Mouse (Mus musculus) kidney, postnatal 0 days (tissue): ENCODE measurements at regions not wholly inside any gene's neighbourhood (a gene's known extent, or its start where the extent isn't known, plus 50 kb on each side); places are given as distances from the start of the nearest gene placed in this dataset.

Experiments used
- ATAC-seq: fragments of 200-750 bp; cut with Nextera tagmentation; replicated peaks from 2 replicates; pipeline ENCODE4 v1.8.0; 2017; ENCODE audit warnings: low read depth, moderate number of reproducible peaks, moderate TSS enrichment, moderate library complexity; ENCODE audit not compliant: low FRiP score
- DNase-seq: peaks from one replicate; pipeline ENCODE4 v3.0.0-alpha.2; 2016; ENCODE audit warnings: low spot score
- H3K27ac ChIP-seq: fragments of 300-500 bp; sonication (generic); 2 replicates; pipeline ENCODE4 v1.5.1; 2014; ENCODE audit warnings: mild to moderate bottlenecking
- H3K27me3 ChIP-seq: fragments of 300-500 bp; sonication (generic); 2 replicates; pipeline ENCODE4 v1.6.1; 2014; ENCODE audit warnings: low read length, mixed read lengths; ENCODE audit not compliant: insufficient read depth
- H3K36me3 ChIP-seq: fragments of 300-500 bp; sonication (generic); 2 replicates; pipeline ENCODE4 v1.6.1; 2014; ENCODE audit warnings: low read length, mixed read lengths; ENCODE audit not compliant: insufficient read depth
- H3K4me1 ChIP-seq: fragments of 300-500 bp; sonication (generic); replicated peaks from 2 replicates; pipeline ENCODE4 v1.6.1; 2014; ENCODE audit warnings: antibody characterized with exemption, low read length, mixed read lengths; ENCODE audit not compliant: insufficient read depth
- H3K4me2 ChIP-seq: fragments of 300-500 bp; sonication (generic); 2 replicates; pipeline ENCODE4 v1.6.1; 2014; ENCODE audit warnings: mild to moderate bottlenecking, low read length, moderate library complexity, mixed read lengths
- H3K4me3 ChIP-seq: fragments of 300-500 bp; sonication (generic); replicated peaks from 2 replicates; pipeline ENCODE4 v1.5.1; 2014; ENCODE audit warnings: low read depth, low read length
- H3K9ac ChIP-seq: fragments of 300-500 bp; sonication (generic); 2 replicates; pipeline ENCODE4 v1.6.1; 2014; ENCODE audit warnings: low read depth, low read length
- H3K9me3 ChIP-seq: fragments of 300-500 bp; sonication (generic); replicated peaks from 2 replicates; pipeline ENCODE4 v1.6.1; 2016; ENCODE audit warnings: low read length, inconsistent platforms, mixed read lengths
- CTCF ChIP-seq: IDR thresholded peaks from 2 replicates; pipeline ENCODE4 v1.5.1; 2016; ENCODE audit warnings: antibody characterized with exemption, low read depth, mild to moderate bottlenecking, moderate library complexity
- WGBS: fragments of 180-500 bp; shearing (Covaris S2); extraction: QIAGEN DNeasy Blood & Tissue Kit; methylation state at CpG from one replicate; pipeline ENCODE4 v1.1.7; 2014; 5-methylcytosine and 5-hydroxymethylcytosine counted together

- no peak for ATAC-seq
- no peak for DNase-seq
- H3K4me1 ChIP-seq, result no peaks in the 10 kb centered on the region
- H3K36me3 ChIP-seq, result no peaks in the 10 kb centered on the region
- no peak overlapping the region for H3K27ac ChIP-seq
- no peak for TF ChIP-seq CTCF
- H3K9me3 ChIP-seq, result no peaks in the 10 kb centered on the region
- H3K4me3 ChIP-seq, result no peak overlapping the region
- 44% methylated on average over 4 of the region's 4 CpGs for WGBS
- H3K4me2 ChIP-seq, result no peak overlapping the region
- H3K27me3 ChIP-seq, result no peaks in the 10 kb centered on the region
- no peak overlapping the region for H3K9ac ChIP-seq
These were observed 57.4 kb upstream of the Trpm3 start for GRCm38 (mm10) chr19:22081448-22081847.
